Mouse (Mus musculus) testis, adult 2 months (tissue): ENCODE measurements around the gene Plk5.

ENCODE experiments used
- CTCF ChIP-seq: fragments of 200-500 bp; IDR thresholded peaks from 2 replicates; pipeline ENCODE4 v1.5.1; 2012; ENCODE audit warnings: low read depth, mild to moderate bottlenecking, inconsistent platforms, low read length, moderate library complexity; ENCODE audit not compliant: control insufficient read depth, insufficient read depth, insufficient replicate concordance
- POLR2A ChIP-seq: fragments of 200-500 bp; IDR thresholded peaks from 2 replicates; pipeline ENCODE4 v1.6.1; 2012; ENCODE audit warnings: low read depth, mild to moderate bottlenecking, inconsistent platforms, low read length, moderate library complexity; ENCODE audit not compliant: control insufficient read depth

- TF ChIP-seq POLR2A (no peak), CTCF (no peak)
Observed at GRCm38 (mm10) chr10:80371983-80372382, 15.7 kb downstream of the Plk5 start.
